Mouse (Mus musculus) hindbrain, postnatal 0 days (tissue): Measurements from ENCODE around the gene Igfbp2. TPM values are rescaled to one million over a fixed set of nuclear protein-coding genes. Genes with fewer than 3 reads are reported as not detected.

Experiments used
- ATAC-seq: fragments of 200-750 bp; cut with Nextera tagmentation; 2 replicates; pipeline ENCODE4 v1.8.0; 2017; ENCODE audit warnings: mild to moderate bottlenecking, moderate TSS enrichment, moderate library complexity
- DNase-seq: peaks from one replicate; pipeline ENCODE4 v3.0.0-alpha.2; 2015; ENCODE audit warnings: low spot score
- H3K27ac ChIP-seq: fragments of 300-500 bp; sonication (generic); 2 replicates; pipeline ENCODE4 v1.5.1; 2014; ENCODE audit warnings: mild to moderate bottlenecking
- H3K27me3 ChIP-seq: fragments of 300-500 bp; sonication (generic); 2 replicates; pipeline ENCODE4 v1.6.1; 2014; ENCODE audit warnings: low read length, mixed read lengths; ENCODE audit not compliant: insufficient read depth
- H3K36me3 ChIP-seq: fragments of 300-500 bp; sonication (generic); 2 replicates; pipeline ENCODE4 v1.6.1; 2014; ENCODE audit warnings: low read length, mixed read lengths; ENCODE audit not compliant: insufficient read depth
- H3K4me1 ChIP-seq: fragments of 300-500 bp; sonication (generic); 2 replicates; pipeline ENCODE4 v1.6.1; 2014; ENCODE audit warnings: antibody characterized with exemption, low read length, mixed read lengths; ENCODE audit not compliant: insufficient read depth
- H3K4me2 ChIP-seq: fragments of 300-500 bp; sonication (generic); 2 replicates; pipeline ENCODE4 v1.6.1; 2014; ENCODE audit warnings: low read depth, mild to moderate bottlenecking, low read length, moderate library complexity, mixed read lengths
- H3K4me3 ChIP-seq: fragments of 300-500 bp; sonication (generic); 2 replicates; pipeline ENCODE4 v1.5.1; 2014; ENCODE audit warnings: low read length
- H3K9ac ChIP-seq: fragments of 300-500 bp; sonication (generic); replicated peaks from 2 replicates; pipeline ENCODE4 v1.6.1; 2014; ENCODE audit warnings: mild to moderate bottlenecking, low read length, moderate library complexity, mixed read lengths
- H3K9me3 ChIP-seq: fragments of 300-500 bp; sonication (generic); 2 replicates; pipeline ENCODE4 v1.6.1; 2016; ENCODE audit warnings: low read length, mixed read lengths
- CTCF ChIP-seq: IDR thresholded peaks from 2 replicates; pipeline ENCODE4 v1.5.1; 2016; ENCODE audit warnings: antibody characterized with exemption, control low read depth, low read depth
- WGBS: fragments of 180-500 bp; shearing (Covaris S2); extraction: QIAGEN DNeasy Blood & Tissue Kit; methylation state at CpG from one replicate; pipeline ENCODE4 v1.1.7; 2014; 5-methylcytosine and 5-hydroxymethylcytosine counted together
- polyA plus RNA-seq: library from polyadenylated mRNA; unstranded; fragments of >200 nt; fragmentation: Nextera tagmentation; extraction: Ambion mirVana; gene quantifications from 2 replicates; pipeline ENCODE4 v1.2.1, GENCODE M21; 2015
- total RNA-seq: library from RNA; depleted of rRNA; stranded (reverse); fragments of >200 nt; gene quantifications from 2 replicates; pipeline ENCODE4 v1.2.3, GENCODE M21; 2014; rRNA removed

Igfbp2 gene
- total RNA-seq = 686 and 698 TPM in 2 replicates
- 470 and 480 TPM in 2 replicates for polyA plus RNA-seq

DNA sequence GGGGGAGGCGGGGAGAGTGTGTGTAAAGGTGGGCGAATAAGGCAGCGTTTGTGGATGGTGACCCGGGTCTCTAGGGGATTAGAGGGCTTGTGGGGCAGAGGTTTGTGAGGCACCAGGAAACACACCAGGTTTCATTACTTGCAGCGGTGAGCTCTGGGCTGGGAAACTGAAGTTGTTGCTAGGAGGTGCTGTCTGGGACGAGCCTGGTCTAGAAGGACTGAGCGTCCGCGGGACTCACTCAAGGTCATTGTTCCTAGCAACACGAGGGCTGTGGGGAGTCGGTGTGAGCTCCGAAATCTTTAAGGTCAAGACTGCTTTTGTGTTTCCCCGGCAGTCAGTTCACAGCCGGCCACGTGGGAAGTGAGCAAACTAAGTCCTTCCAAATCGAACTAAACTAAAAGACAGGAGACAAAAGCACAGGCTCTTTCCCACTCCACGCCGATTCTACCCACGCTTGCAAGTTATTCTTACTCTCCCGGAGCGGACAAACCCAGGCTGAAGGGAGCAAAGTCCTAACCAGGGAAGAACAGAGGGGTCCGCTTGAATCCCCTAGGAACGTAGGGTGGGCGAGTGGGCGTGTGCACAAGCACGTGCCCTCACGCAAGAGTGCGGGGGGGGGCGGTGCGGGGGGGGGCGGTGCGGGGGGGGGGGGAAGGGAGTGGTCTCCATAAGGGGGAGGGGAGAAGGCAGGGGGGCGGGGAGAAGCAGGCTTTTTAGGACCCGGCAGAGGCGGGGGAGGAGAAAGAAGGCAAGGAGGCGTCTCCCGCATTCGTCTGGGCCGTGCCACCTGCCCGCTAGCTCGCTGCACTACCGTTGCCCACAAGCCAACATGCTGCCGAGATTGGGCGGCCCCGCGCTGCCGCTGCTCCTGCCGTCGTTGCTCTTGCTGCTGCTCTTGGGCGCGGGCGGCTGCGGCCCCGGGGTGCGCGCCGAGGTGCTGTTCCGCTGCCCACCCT lies at the start of gene Igfbp2:
Gene Igfbp2, plus strand, starts transcription at position 753 of the 956 bp plus-strand sequence.
- 4% methylated on average over 49 of the region's 58 CpGs for WGBS
- H3K27ac ChIP-seq = peak within 1 kb of the TSS; percentile 71
- no peaks in the 10 kb centered on the region for H3K9me3 ChIP-seq
- peaks cover 23% of the 10 kb centered on the region for H3K4me1 ChIP-seq
- H3K27me3 ChIP-seq = no peaks in the 10 kb centered on the region
- peak within 1 kb of the TSS; percentile 76 for H3K9ac ChIP-seq
- ATAC-seq = peak; percentile 80
- peak; percentile 81 for DNase-seq
- no peak for TF ChIP-seq CTCF
- H3K4me2 ChIP-seq = peak within 1 kb of the TSS; percentile 97
- H3K36me3 ChIP-seq = no peaks in the 10 kb centered on the region
- H3K4me3 ChIP-seq = peak within 1 kb of the TSS; percentile 76

DNA sequence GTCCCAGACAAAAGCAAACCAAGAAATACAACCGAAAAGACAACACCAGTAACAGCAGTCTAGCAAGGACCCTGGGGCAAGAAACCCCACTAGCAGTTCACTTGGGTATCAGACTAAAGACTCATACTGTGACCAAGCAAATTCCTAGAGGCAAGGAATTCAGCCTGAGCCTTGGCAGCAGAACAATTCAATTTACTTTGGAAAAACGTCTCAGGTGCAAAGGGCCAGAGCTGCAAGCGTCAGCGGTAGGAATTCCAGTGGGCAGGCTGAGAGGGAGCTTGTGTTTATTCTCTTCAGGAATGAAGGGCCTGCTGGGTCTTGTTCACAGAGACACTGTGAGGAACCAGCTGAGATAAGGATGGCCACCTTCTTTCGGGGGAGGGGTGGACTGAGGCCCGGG lies 45.5 kb upstream of the Igfbp2 start:
- no peaks in the 10 kb centered on the region for H3K27me3 ChIP-seq
- 25% methylated on average over 6 of the region's 6 CpGs for WGBS
- TF ChIP-seq CTCF = no peak

DNA sequence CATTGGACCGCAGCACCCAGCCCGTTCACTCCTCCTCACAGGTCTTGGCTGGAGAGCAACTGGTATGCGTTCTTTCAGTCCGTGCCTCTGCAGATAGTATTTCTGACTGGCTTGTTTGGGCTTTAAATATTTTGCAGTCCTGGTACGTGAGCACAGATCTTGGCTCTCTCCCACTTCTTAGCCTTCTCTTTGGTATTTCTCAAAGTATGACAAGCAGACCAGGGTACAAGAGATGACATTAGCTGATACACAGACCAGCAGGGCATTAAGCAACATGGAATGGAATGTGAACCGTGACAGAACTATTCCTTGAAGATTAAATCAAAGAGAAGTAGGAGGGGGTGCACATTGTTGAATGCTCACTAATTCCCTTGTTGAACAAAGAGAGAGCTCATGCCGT lies 43.6 kb upstream of the Igfbp2 start:
- TF ChIP-seq CTCF = no peak
- Histone ChIP-seq H3K9ac (no peak overlapping the region), H3K4me3 (no peak overlapping the region), H3K27me3 (no peaks in the 10 kb centered on the region), H3K4me1 (no peaks in the 10 kb centered on the region), H3K36me3 (no peaks in the 10 kb centered on the region), H3K27ac (no peak overlapping the region), H3K9me3 (no peaks in the 10 kb centered on the region), H3K4me2 (no peak overlapping the region)
- ATAC-seq (no peak), DNase-seq (no peak)
- WGBS = 35% methylated on average over 7 of the region's 7 CpGs

More for the DNA sequence above, 45.5 kb upstream of the Igfbp2 start:
- H3K27ac ChIP-seq = no peak overlapping the region
- no peak overlapping the region for H3K9ac ChIP-seq
- no peak overlapping the region for H3K4me2 ChIP-seq
- no peaks in the 10 kb centered on the region for H3K36me3 ChIP-seq
- ATAC-seq (no peak), DNase-seq (no peak)
- no peaks in the 10 kb centered on the region for H3K9me3 ChIP-seq
- H3K4me3 ChIP-seq = no peak overlapping the region
- no peaks in the 10 kb centered on the region for H3K4me1 ChIP-seq

GRCm38 (mm10) chr1:72783341-72783740 lies 41.0 kb upstream of the Igfbp2 start:
- no peak for ATAC-seq
- no peak overlapping the region for H3K4me3 ChIP-seq
- TF ChIP-seq CTCF = no peak
- no peaks in the 10 kb centered on the region for H3K36me3 ChIP-seq
- no peaks in the 10 kb centered on the region for H3K9me3 ChIP-seq
- DNase-seq = no peak
- no peak overlapping the region for H3K27ac ChIP-seq
- H3K9ac ChIP-seq = no peak overlapping the region
- no peaks in the 10 kb centered on the region for H3K27me3 ChIP-seq
- 82% methylated on average over 2 of the region's 2 CpGs for WGBS
- no peaks in the 10 kb centered on the region for H3K4me1 ChIP-seq
- no peak overlapping the region for H3K4me2 ChIP-seq

GRCm38 (mm10) chr1:72784018-72784417 lies 40.3 kb upstream of the Igfbp2 start:
- no peak for TF ChIP-seq CTCF
- no peak overlapping the region for H3K4me2 ChIP-seq

GRCm38 (mm10) chr1:72790670-72791069 lies 33.6 kb upstream of the Igfbp2 start:
- TF ChIP-seq CTCF = no peak
- Histone ChIP-seq H3K27ac (no peak overlapping the region), H3K4me2 (no peak overlapping the region), H3K27me3 (no peaks in the 10 kb centered on the region), H3K9ac (no peak overlapping the region), H3K4me3 (no peak overlapping the region), H3K9me3 (no peaks in the 10 kb centered on the region), H3K4me1 (no peaks in the 10 kb centered on the region), H3K36me3 (no peaks in the 10 kb centered on the region)
- 51% methylated on average over 3 of the region's 3 CpGs for WGBS
- ATAC-seq = no peak
- DNase-seq = no peak

More at GRCm38 (mm10) chr1:72784018-72784417, 40.3 kb upstream of the Igfbp2 start:
- WGBS = 29% methylated on average over 7 of the region's 7 CpGs
- ATAC-seq = no peak
- Histone ChIP-seq H3K27me3 (no peaks in the 10 kb centered on the region), H3K36me3 (no peaks in the 10 kb centered on the region), H3K9ac (no peak overlapping the region), H3K4me3 (no peak overlapping the region), H3K4me1 (no peaks in the 10 kb centered on the region), H3K9me3 (no peaks in the 10 kb centered on the region), H3K27ac (no peak overlapping the region)
- DNase-seq = no peak

- ATAC-seq = no peak
- Histone ChIP-seq H3K9me3 (no peaks in the 10 kb centered on the region), H3K27me3 (no peaks in the 10 kb centered on the region), H3K4me2 (no peak overlapping the region), H3K36me3 (no peaks in the 10 kb centered on the region), H3K27ac (no peak overlapping the region), H3K9ac (no peak overlapping the region), H3K4me1 (no peaks in the 10 kb centered on the region), H3K4me3 (no peak overlapping the region)
- no peak for DNase-seq
- TF ChIP-seq CTCF = no peak
Measured at GRCm38 (mm10) chr1:72791743-72792142, 32.6 kb upstream of the Igfbp2 start.
